Mouse (Mus musculus) heart, postnatal 0 days (tissue): ENCODE results near the gene Pou3f3. TPM values are rescaled to one million over a fixed set of nuclear protein-coding genes. Genes with fewer than 3 reads are reported as not detected.

ENCODE experiments used
- ATAC-seq: fragments of 200-750 bp; cut with Nextera tagmentation; 2 replicates; pipeline ENCODE4 v1.8.0; 2017; ENCODE audit warnings: low read depth, moderate number of reproducible peaks, moderate library complexity; ENCODE audit not compliant: insufficient read depth
- DNase-seq: peaks from one replicate; pipeline ENCODE4 v3.0.0-alpha.2; 2016; ENCODE audit warnings: low spot score
- H3K27ac ChIP-seq: fragments of 300-500 bp; sonication (generic); 2 replicates; pipeline ENCODE4 v1.5.1; 2014; ENCODE audit warnings: low read depth, mild to moderate bottlenecking
- H3K27me3 ChIP-seq: fragments of 300-500 bp; sonication (generic); 2 replicates; pipeline ENCODE4 v1.6.1; 2014; ENCODE audit warnings: low read length, mixed read lengths; ENCODE audit not compliant: control insufficient read depth, insufficient read depth
- H3K36me3 ChIP-seq: fragments of 300-500 bp; sonication (generic); replicated peaks from 2 replicates; pipeline ENCODE4 v1.6.1; 2014; ENCODE audit warnings: low read length, mixed read lengths; ENCODE audit not compliant: control insufficient read depth, insufficient read depth
- H3K4me1 ChIP-seq: fragments of 300-500 bp; sonication (generic); 2 replicates; pipeline ENCODE4 v1.6.1; 2014; ENCODE audit warnings: antibody characterized with exemption; ENCODE audit not compliant: control insufficient read depth, insufficient read depth
- H3K4me2 ChIP-seq: fragments of 300-500 bp; sonication (generic); 2 replicates; pipeline ENCODE4 v1.6.1; 2014; ENCODE audit warnings: low read depth, mild to moderate bottlenecking, low read length, moderate library complexity
- H3K4me3 ChIP-seq: fragments of 300-500 bp; sonication (generic); 2 replicates; pipeline ENCODE4 v1.5.1; 2014; ENCODE audit warnings: low read depth, low read length
- H3K9ac ChIP-seq: fragments of 300-500 bp; sonication (generic); replicated peaks from 2 replicates; pipeline ENCODE4 v1.6.1; 2014; ENCODE audit warnings: low read depth, low read length, mixed read lengths
- H3K9me3 ChIP-seq: fragments of 300-500 bp; sonication (generic); replicated peaks from 2 replicates; pipeline ENCODE4 v1.6.1; 2016; ENCODE audit warnings: low read length; ENCODE audit not compliant: control insufficient read depth
- CTCF ChIP-seq: IDR thresholded peaks from 2 replicates; pipeline ENCODE4 v1.5.1; 2016; ENCODE audit warnings: antibody characterized with exemption, control low read depth, low read depth
- EP300 ChIP-seq: IDR thresholded peaks from 2 replicates; pipeline ENCODE4 v1.6.1; 2016; ENCODE audit warnings: antibody characterized with exemption, low read depth
- WGBS: fragments of 180-500 bp; shearing (Covaris S2); extraction: QIAGEN DNeasy Blood & Tissue Kit; methylation state at CpG from one replicate; pipeline ENCODE4 v1.1.7; 2014; 5-methylcytosine and 5-hydroxymethylcytosine counted together
- polyA plus RNA-seq: library from polyadenylated mRNA; unstranded; fragments of >200 nt; fragmentation: Nextera tagmentation; extraction: Ambion mirVana; gene quantifications from 2 replicates; pipeline ENCODE4 v1.2.1, GENCODE M21; 2015
- total RNA-seq: library from RNA; depleted of rRNA; stranded (reverse); fragments of >200 nt; gene quantifications from 2 replicates; pipeline ENCODE4 v1.2.3, GENCODE M21; 2014; ENCODE audit warnings: low replicate concordance

The Pou3f3 gene
- total and polyA plus RNA-seq, 2 experiments from 2014 or later: not detected

- Histone ChIP-seq H3K9ac (no peak overlapping the region), H3K4me1 (no peaks in the 10 kb centered on the region), H3K4me3 (no peak overlapping the region), H3K27ac (no peak overlapping the region), H3K27me3 (peaks cover 16% of the 10 kb centered on the region; the same call in 1 of the 2 replicates), H3K9me3 (no peaks in the 10 kb centered on the region), H3K36me3 (no peaks in the 10 kb centered on the region), H3K4me2 (no peak overlapping the region)
- no peak for DNase-seq
- 77% methylated on average over 1 of the region's 1 CpGs for WGBS
- TF ChIP-seq EP300 (no peak), CTCF (no peak)
- no peak for ATAC-seq
Measured at GRCm38 (mm10) chr1:42723769-42724300, 28.3 kb downstream of the Pou3f3 start.

GRCm38 (mm10) chr1:42724881-42725280 lies 29.3 kb downstream of the Pou3f3 start:
- WGBS: 74% methylated on average over 2 of the region's 2 CpGs
- TF ChIP-seq CTCF: no peak
- no peak for TF ChIP-seq EP300
- H3K9ac ChIP-seq: no peak overlapping the region

GRCm38 (mm10) chr1:42727161-42727560 lies 31.6 kb downstream of the Pou3f3 start:
- Histone ChIP-seq H3K36me3 (no peaks in the 10 kb centered on the region), H3K4me3 (no peak overlapping the region), H3K4me1 (no peaks in the 10 kb centered on the region), H3K9ac (no peak overlapping the region), H3K9me3 (no peaks in the 10 kb centered on the region), H3K4me2 (no peak overlapping the region), H3K27ac (no peak overlapping the region), H3K27me3 (0 out of 2 replicates have a peak, but pooled peaks cover 6% of the 10 kb centered on the region)
- TF ChIP-seq CTCF (no peak), EP300 (no peak)
- ATAC-seq (no peak), DNase-seq (no peak)
- WGBS: 66% methylated on average over 5 of the region's 5 CpGs

More at GRCm38 (mm10) chr1:42724881-42725280, 29.3 kb downstream of the Pou3f3 start:
- no peaks in the 10 kb centered on the region for H3K9me3 ChIP-seq
- H3K4me1 ChIP-seq: no peaks in the 10 kb centered on the region
- H3K27me3 ChIP-seq: 0 out of 2 replicates have a peak, but pooled peaks cover 8% of the 10 kb centered on the region
- H3K36me3 ChIP-seq: no peaks in the 10 kb centered on the region
- DNase-seq: no peak
- ATAC-seq: no peak
- H3K4me2 ChIP-seq: no peak overlapping the region
- H3K4me3 ChIP-seq: no peak overlapping the region
- no peak overlapping the region for H3K27ac ChIP-seq

GRCm38 (mm10) chr1:42727676-42728075 lies 32.1 kb downstream of the Pou3f3 start:
- TF ChIP-seq EP300 (no peak), CTCF (no peak)
- no peak for DNase-seq
- no peaks in the 10 kb centered on the region for H3K4me1 ChIP-seq
- H3K9me3 ChIP-seq: no peaks in the 10 kb centered on the region
- no peak overlapping the region for H3K4me2 ChIP-seq
- 67% methylated on average over 7 of the region's 7 CpGs for WGBS
- 0 out of 2 replicates have a peak, but pooled peaks cover 6% of the 10 kb centered on the region for H3K27me3 ChIP-seq
- H3K4me3 ChIP-seq: no peak overlapping the region
- ATAC-seq: no peak
- H3K27ac ChIP-seq: no peak overlapping the region
- H3K36me3 ChIP-seq: no peaks in the 10 kb centered on the region
- no peak overlapping the region for H3K9ac ChIP-seq

- no peak overlapping the region for H3K9ac ChIP-seq
- no peaks in the 10 kb centered on the region for H3K4me1 ChIP-seq
- H3K4me2 ChIP-seq: no peak overlapping the region
- no peaks in the 10 kb centered on the region for H3K9me3 ChIP-seq
- no peak overlapping the region for H3K27ac ChIP-seq
- H3K36me3 ChIP-seq: no peaks in the 10 kb centered on the region
- TF ChIP-seq CTCF (no peak), EP300 (no peak)
- no peak for DNase-seq
- no peak overlapping the region for H3K4me3 ChIP-seq
- H3K27me3 ChIP-seq: no peaks in the 10 kb centered on the region
- ATAC-seq: no peak
- WGBS: 72% methylated on average over 16 of the region's 16 CpGs
Measured at GRCm38 (mm10) chr1:42741383-42742241, 46.0 kb downstream of the Pou3f3 start.
